Mouse (Mus musculus) urinary bladder, postnatal 4 days (tissue): ENCODE results near the gene Prr12.
A peak's percentile ranks its signal among the peaks of the same experiment; 100 is the strongest.

Experiments
- DNase-seq, 2 experiments: peaks; one replicate each; pipeline ENCODE4 v3.0.0; 2021 to 2022; ENCODE audit warnings: low spot score in 2 of 2

Prr12 gene

GRCm38 (mm10) chr7:44997940-44998428 is 54.7 kb downstream of the Prr12 start:
- no peak for DNase-seq

- DNase-seq, result peak; percentile 94 to 98
Measured at GRCm38 (mm10) chr7:44997231-44997939, 55.3 kb downstream of the Prr12 start, which contains the start of gene Irf3. Gene Irf3, plus strand, starts transcription at chr7:44997648.

GRCm38 (mm10) chr7:44996672-44997071 is 56.0 kb downstream of the Prr12 start:
- no peak for DNase-seq

GRCm38 (mm10) chr7:44986879-44987718 is 65.6 kb downstream of the Prr12 start:
- no peak for DNase-seq

GRCm38 (mm10) chr7:44986192-44986878 is 66.3 kb downstream of the Prr12 start, which contains the start of gene Prmt1:
Gene Prmt1, minus strand, starts transcription at chr7:44986568.
- DNase-seq, result peak; percentile 96 to 99

- peak; percentile 78 to 81 for DNase-seq
Measured at GRCm38 (mm10) chr7:44985595-44986191, 67.0 kb downstream of the Prr12 start.

GRCm38 (mm10) chr7:44984833-44985164 is 67.9 kb downstream of the Prr12 start:
- no peak for DNase-seq

- no peak for DNase-seq
Measured at GRCm38 (mm10) chr7:44983944-44984832, 68.5 kb downstream of the Prr12 start.

- peak; percentile 68 to 92 for DNase-seq
Measured at GRCm38 (mm10) chr7:44983085-44983484, 69.6 kb downstream of the Prr12 start.

GRCm38 (mm10) chr7:44981539-44981938 is 71.1 kb downstream of the Prr12 start:
- no peak for DNase-seq

GRCm38 (mm10) chr7:44978300-44978699 is 74.4 kb downstream of the Prr12 start:
- DNase-seq, result no peak
